Mouse (Mus musculus): ENCODE results near the gene Med13l. TPM values are rescaled to one million over a fixed set of nuclear protein-coding genes. Genes with fewer than 3 reads are reported as not detected.

The Med13l gene
- total RNA-seq, 2 experiments from 2014 or later: 33.9 to 38.2 TPM

DNA sequence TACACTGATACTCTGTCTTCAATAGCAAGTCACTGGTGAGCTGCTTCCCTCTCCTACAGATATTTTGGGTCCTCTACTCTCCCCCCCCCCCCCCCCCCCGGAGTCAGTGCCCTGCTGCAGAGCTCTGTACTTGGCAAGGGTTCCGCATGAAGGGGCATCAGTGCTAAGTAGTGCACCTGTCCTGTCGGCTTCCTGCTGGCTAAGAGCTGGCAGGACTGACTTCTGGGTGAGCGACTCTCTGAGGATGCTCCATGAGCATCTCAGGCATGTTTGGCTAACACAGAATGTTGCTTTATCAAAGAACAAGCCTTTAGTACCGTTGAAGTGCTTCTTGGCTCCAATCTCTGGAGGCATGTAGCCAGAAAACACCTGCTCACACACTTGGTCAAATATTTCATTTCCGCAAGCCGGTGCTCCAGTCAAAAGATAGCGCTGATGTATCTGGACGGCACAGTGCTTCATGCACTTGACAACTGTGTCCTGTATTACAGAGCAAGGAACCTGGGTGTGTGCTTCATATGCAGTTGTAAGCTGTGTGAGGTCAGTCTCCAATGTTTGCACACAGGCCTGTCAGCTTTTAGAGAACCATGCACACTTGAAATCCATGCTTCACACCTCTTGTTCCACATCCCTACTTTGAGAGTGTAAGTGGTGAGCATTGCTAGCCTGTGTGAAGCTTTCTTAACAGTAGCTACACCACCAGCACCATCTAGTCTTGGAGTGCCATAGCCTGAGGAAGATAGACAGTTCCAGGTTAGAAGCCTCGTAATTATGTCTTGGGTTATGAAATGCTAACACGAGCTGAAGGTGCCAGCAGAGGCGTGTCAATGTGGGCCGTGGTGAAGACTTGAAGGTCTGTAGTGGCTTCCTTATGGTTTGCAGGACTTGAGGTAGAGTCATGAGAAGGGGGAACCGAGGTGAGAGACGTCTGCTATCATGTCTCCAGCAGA, 128.7 kb downstream of the Med13l start:
- DNase-seq (ENCODE audit: low spot score in 2 of 2): no peak

- DNase-seq (ENCODE audit: low spot score in 2 of 2): no peak
Observed at GRCm38 (mm10) chr5:118691025-118691709, 130.7 kb downstream of the Med13l start.

- DNase-seq (ENCODE audit: low spot score in 2 of 2): no peak
Observed at GRCm38 (mm10) chr5:118691710-118692040, 131.2 kb downstream of the Med13l start.

GRCm38 (mm10) chr5:118693996-118694395, 133.5 kb downstream of the Med13l start:
- DNase-seq (ENCODE audit: low spot score in 2 of 2): no peak

DNA sequence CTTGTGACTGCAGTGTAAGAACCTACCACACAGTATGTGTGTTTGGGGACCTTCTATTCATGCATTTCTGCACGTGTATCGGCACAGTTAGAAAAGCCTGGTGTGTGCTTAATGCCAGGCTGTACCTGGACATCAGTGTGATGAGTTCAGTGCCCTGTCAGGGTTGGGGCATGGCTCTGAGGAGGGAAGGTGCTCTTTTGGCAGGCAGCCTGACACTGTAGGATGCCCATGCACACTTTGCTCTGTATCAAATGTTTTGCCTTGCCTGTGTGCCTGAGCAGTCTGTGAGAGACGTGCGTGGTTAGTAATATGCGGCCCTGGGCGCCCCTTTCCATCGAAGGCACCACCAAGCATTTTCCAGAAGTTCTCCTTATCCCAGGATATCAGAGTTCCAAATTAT, 136.6 kb downstream of the Med13l start:
- no peak for DNase-seq (ENCODE audit: low spot score in 2 of 2)

DNA sequence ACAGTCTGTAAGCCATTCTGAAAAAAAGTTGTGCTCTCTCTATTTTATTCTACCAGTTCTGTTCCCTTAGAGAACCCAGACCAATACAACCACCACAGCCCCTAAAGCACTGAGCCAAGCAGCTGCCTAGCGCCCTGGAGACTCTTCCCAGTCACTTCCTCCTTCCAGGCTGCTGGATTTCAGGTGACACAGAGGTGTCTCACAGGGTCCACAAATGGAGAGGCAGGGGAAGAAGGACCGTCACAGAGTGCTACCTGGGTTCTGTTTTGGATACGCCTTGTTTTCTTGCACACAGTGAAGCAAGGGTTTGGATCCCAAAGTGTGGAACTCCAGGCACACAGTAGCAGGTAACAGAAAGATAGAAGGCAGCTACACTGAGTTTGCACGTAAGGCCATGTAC, 140.5 kb downstream of the Med13l start:
- DNase-seq (ENCODE audit: low spot score in 2 of 2): no peak

DNA sequence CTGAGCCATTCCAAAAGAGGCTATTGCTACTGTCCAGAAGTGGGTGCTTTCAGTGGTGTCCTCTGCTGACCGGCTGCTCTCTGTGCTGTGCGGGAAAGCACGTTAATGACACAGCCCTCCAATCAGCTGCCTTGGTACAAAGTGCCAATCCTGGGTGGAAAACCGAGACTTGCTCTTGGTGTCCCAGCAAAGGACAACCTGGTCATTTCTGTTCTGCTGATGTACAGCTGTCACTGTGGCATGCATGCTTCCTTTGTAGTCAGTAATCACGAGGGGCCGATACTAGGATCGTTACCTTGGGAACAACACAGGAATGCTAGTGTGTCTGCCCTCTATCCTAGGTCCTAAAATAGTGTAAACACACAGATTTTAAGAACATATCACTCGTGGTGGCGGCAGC, 142.2 kb downstream of the Med13l start:
- DNase-seq (ENCODE audit: low spot score in 2 of 2): no peak

GRCm38 (mm10) chr5:118704148-118704547, 143.7 kb downstream of the Med13l start:
- DNase-seq (ENCODE audit: low spot score in 2 of 2): peak in 1 of 2 experiments; percentile 52

DNA sequence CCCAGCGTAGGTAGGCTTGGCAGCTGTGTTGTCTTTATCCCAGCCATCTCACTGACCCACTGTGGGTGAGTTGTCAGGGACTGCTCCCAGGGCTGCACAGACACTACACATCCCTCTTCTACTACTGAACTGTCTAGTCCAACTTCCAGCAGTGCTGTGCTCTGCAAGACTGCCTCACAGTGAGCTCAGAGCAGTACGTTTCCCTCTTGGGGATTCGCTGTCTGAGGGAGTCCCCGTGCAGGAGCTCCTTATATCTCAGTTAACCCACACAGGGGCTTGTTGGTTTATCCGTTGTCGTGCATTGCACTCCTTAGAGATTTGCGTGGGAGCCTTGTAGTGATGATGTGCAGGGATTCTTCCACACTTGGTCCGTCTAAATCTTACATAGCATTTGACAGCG, 144.5 kb downstream of the Med13l start:
- DNase-seq (ENCODE audit: low spot score in 2 of 2): no peak

GRCm38 (mm10) chr5:118706009-118706408, 145.5 kb downstream of the Med13l start:
- DNase-seq (ENCODE audit: low spot score in 2 of 2): no peak

- no peak for DNase-seq (ENCODE audit: low spot score in 2 of 2)
Observed at GRCm38 (mm10) chr5:118706414-118706813, 145.9 kb downstream of the Med13l start.

GRCm38 (mm10) chr5:118707501-118707900, 147.0 kb downstream of the Med13l start:
- DNase-seq (ENCODE audit: low spot score in 2 of 2): no peak

DNA sequence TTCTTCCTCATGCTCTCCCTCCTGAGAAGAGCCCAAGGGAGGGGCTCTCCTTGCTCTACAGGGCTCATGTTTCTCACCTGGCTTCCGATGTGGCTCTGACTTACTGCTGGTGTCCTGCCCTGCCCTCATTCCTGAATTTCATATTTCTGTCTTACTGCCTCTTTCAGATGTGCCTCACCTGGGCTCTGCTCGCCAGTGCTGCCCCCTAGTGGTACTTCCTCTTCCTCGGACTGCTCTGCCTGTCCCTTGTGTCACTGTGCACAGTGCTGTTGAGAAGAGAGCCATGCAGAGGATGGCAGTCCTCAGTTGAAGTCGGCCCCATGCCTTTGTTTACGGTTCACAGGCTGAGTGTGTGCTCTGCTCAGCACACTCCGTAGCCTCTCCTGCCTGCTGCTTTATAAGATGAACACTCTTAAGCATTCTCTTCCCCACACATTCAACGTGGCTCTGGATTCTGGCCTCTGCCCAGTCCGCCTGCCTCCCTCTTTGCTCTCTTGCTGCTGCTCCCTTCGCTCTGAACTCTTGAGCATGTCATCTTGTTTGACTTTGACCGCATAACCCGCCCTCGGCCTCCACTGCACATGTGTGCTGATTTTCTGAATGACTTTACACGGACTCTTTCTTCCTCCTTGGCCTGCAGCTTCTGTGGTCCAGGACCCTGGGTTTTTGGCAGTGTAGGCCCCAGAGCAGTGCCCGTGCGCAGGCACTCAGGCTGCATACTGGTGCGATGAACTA, 147.9 kb downstream of the Med13l start:
- peak; percentile 75 for DNase-seq (ENCODE audit: low spot score in 2 of 2)

GRCm38 (mm10) chr5:118709847-118710251, 149.4 kb downstream of the Med13l start:
- no peak for DNase-seq (ENCODE audit: low spot score in 2 of 2)

DNA sequence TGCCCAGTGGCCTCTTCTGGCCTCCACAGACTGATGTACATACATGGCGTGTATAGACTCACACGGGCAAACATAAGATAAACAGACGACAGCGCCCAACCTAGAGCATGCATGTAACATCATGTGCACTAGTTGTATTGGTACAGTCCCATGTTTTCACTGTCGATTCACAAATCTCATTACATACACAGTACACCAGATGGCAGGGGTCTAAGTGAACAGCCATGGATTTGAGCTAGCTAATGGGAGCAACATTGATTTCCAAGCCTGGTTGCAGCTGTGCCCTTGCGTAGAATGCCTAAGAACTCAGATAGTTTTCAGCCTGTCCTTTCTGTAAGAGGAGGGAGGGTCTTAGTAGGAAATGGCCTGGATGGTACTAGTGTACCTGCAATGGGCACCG, 155.0 kb downstream of the Med13l start:
- no peak for DNase-seq (ENCODE audit: low spot score in 2 of 2)

DNA sequence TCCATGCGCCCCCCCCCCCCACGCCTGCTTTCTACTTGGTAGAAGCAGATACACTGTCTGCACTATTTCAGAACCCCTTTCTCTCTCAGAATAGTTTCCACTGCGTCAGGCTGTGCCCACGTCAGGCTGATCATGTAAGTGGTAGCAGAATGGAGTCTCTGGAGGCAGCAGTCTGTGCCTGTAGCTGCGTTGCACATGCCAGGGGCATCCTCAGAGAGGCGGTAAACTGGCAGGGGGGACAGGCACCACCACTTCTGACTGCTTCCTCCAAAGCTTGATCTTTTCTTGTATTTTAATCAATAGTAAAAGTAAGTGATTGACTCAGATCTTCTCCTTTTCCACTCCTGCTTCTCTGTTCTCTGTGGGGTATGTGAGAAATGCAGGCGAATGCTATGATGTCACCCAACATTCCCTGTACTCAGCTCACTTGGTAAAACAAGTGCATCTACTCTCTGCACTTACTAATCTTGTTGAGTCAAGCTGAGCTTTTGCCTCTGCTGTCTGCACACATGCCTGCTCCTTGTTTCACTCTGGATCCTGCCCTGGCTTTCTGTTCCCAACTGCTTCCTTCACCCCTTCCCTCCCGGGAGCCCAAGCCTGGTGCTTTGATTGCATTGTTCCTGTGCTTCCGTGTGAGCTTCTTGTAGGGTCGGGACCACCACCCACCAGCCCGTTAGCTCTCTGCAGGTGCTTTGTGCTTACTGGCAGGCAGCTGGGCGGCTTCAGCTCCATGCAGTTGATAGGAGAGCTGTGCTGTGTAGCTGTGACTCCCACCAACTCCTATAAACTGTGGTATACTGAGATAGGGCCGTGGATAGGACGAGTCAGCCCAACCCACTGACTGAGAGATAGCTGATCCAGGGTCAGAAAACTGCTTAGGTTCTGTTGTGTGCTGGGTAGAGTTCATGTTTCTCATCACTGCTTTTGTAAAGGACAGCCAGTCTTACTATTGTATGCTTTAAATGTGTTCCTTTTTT, 156.1 kb downstream of the Med13l start:
- DNase-seq (ENCODE audit: low spot score in 2 of 2): no peak

DNA sequence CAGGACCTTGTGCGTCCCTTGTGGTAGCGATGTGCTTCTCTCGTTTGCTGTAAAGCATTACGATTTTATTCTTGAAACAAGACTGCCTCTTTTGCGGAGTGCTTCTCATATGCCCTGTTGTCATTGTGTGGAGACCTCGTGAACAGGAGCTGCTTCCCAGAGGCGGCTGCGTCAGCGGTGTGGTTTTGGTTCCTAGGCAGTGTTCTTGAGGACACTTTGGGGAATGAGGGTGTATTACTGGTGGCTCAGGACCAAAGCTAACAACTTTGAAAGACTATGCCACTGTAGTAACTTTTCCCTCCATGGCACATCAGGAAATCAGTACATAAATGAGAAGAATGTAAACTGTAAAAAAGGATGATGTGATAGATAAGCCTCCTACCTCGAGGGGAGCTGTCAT, 157.0 kb downstream of the Med13l start:
- DNase-seq (ENCODE audit: low spot score in 2 of 2): no peak

DNA sequence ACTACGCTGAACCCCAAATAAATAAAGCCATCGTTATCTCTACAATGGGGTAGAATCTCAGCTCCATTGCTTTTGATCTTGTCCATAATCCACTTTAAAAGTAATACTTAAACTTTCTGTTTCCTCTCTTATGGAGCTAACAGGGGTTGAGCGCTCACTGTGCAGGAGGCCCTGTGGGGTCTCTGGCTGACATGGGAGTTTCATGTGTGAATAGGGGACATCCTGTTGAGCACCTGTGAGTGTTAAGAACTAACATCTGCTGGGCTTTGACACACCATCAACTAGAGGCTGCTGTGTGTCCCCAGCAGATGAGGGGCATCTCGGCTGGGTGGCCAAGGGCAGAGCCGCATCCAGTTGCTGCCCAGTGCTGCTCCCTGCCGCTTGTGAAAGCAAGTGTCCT, 157.6 kb downstream of the Med13l start:
- DNase-seq (ENCODE audit: low spot score in 2 of 2): no peak

GRCm38 (mm10) chr5:118721416-118721815, 160.9 kb downstream of the Med13l start:
- no peak for DNase-seq (ENCODE audit: low spot score in 2 of 2)

DNA sequence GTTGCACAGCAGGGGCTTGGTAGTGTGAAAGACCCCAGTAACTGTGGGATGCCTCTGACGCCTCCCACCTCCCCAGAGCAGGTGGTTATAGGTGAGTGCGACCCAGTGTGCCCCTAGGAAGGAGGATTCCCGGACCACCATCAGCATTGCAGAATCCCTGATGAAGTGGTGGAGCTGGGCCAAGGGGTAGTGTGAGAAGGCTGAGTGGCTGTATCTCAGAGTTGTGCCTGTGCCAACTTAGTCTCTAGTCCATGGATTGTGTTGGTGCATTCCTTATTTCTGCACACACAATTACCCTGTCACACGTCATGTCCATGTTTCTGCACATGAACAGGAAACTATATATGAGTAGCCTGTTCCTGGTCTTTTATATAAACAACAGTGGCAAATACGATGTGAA, 161.4 kb downstream of the Med13l start:
- no peak for DNase-seq (ENCODE audit: low spot score in 2 of 2)

- no peak for DNase-seq (ENCODE audit: low spot score in 2 of 2)
Observed at GRCm38 (mm10) chr5:118722456-118722855, 162.0 kb downstream of the Med13l start.
